Mouse (Mus musculus) heart, embryonic 16.5 days (tissue): ENCODE measurements around the gene Lrfn4. TPM values are rescaled to one million over a fixed set of nuclear protein-coding genes. Genes with fewer than 3 reads are reported as not detected.

Experiments
- ATAC-seq: fragments of 200-750 bp; cut with Nextera tagmentation; replicated peaks from 2 replicates; pipeline ENCODE4 v1.8.0; 2017; ENCODE audit warnings: moderate number of reproducible peaks; ENCODE audit not compliant: insufficient read depth, low FRiP score; ENCODE audit errors: extremely low read depth
- H3K27ac ChIP-seq: fragments of 300-500 bp; sonication (generic); 2 replicates; pipeline ENCODE4 v1.5.1; 2014; ENCODE audit warnings: mild to moderate bottlenecking, low read length, control low read depth, moderate library complexity
- H3K27me3 ChIP-seq: fragments of 300-500 bp; sonication (generic); 2 replicates; pipeline ENCODE4 v1.6.1; 2014; ENCODE audit warnings: low read length, mixed read lengths; ENCODE audit not compliant: control insufficient read depth, insufficient read depth
- H3K36me3 ChIP-seq: fragments of 300-500 bp; sonication (generic); 2 replicates; pipeline ENCODE4 v1.6.1; 2014; ENCODE audit not compliant: control insufficient read depth, insufficient read depth
- H3K4me1 ChIP-seq: fragments of 300-500 bp; sonication (generic); 2 replicates; pipeline ENCODE4 v1.6.1; 2014; ENCODE audit warnings: low read length, mixed read lengths; ENCODE audit not compliant: control insufficient read depth, insufficient read depth
- H3K4me2 ChIP-seq: fragments of 300-500 bp; sonication (generic); 2 replicates; pipeline ENCODE4 v1.6.1; 2014; ENCODE audit warnings: low read depth, mild to moderate bottlenecking, control low read depth, low read length
- H3K4me3 ChIP-seq: fragments of 300-500 bp; sonication (generic); 2 replicates; pipeline ENCODE4 v1.5.1; 2014; ENCODE audit warnings: mild to moderate bottlenecking, control low read depth, low read length
- H3K9ac ChIP-seq: fragments of 300-500 bp; sonication (generic); 2 replicates; pipeline ENCODE4 v1.6.1; 2014; ENCODE audit warnings: low read length, control low read depth
- H3K9me3 ChIP-seq: fragments of 300-500 bp; sonication (generic); replicated peaks from 2 replicates; pipeline ENCODE4 v1.6.1; 2016; ENCODE audit warnings: low read length; ENCODE audit not compliant: control insufficient read depth
- WGBS: fragments of 180-500 bp; shearing (Covaris S2); extraction: QIAGEN DNeasy Blood & Tissue Kit; methylation state at CpG from one replicate; pipeline ENCODE4 v1.1.7; 2014; 5-methylcytosine and 5-hydroxymethylcytosine counted together
- polyA plus RNA-seq: library from polyadenylated mRNA; unstranded; fragments of >200 nt; fragmentation: Nextera tagmentation; extraction: Ambion mirVana; gene quantifications from 2 replicates; pipeline ENCODE4 v1.2.1, GENCODE M21; 2015

The Lrfn4 gene
- polyA plus RNA-seq, 1 experiment from 2014 or later = 1.8 TPM

DNA sequence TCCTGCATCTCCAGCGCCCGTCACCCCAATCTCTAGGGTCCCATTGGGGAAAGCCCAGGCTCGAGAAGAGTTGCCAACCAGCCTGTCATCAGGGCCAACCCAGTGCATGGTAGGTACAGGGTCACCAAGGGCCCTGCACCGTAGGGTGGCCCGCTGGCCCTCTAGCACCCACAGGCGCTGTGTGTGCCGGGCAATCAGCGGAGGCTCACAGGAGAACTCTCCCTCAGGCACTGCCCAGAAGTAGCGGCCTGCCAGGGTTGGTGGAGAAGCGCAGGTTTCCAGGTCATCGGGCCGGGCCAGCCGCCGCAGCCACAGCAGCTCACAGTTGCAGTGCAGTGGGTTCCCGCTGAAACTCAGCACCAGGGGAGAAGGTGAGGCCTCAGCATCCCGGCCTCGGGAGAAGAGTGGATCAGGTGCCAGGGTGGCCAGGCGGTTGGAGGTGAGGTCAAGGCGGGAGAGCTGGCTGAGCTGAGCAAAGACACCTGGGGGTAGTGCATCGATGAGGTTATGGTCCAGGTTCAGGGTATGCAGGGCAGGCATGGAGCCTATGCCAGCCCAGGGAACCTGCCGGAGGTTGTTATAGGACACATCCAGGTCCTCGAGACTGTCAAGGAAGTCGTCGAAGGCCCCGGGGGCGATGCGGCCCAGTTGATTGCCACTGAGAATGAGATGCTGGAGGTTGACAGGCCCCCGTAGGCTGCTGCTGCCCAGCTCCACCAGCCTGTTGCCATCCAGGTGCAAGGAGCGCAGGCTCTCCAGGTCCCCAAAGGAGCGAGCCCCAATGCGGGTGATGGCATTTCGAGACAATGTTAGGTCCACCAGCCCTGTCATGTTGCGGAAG lies 1.8 kb downstream of the Lrfn4 start:
- no peak overlapping the region; the same call in 1 of the 2 replicates for H3K4me2 ChIP-seq
- peaks cover 10% of the 10 kb centered on the region for H3K36me3 ChIP-seq
- H3K27ac ChIP-seq = no peak overlapping the region
- H3K27me3 ChIP-seq = 0 out of 2 replicates have a peak, but pooled peaks cover 2% of the 10 kb centered on the region
- no peak overlapping the region for H3K9ac ChIP-seq
- 91% methylated on average over 33 of the region's 33 CpGs for WGBS
- H3K9me3 ChIP-seq = no peaks in the 10 kb centered on the region
- peaks cover 6% of the 10 kb centered on the region for H3K4me1 ChIP-seq
- no peak for ATAC-seq
- H3K4me3 ChIP-seq = no peak overlapping the region

GRCm38 (mm10) chr19:4612181-4612961 lies 3.1 kb downstream of the Lrfn4 start:
- H3K27me3 ChIP-seq = no peaks in the 10 kb centered on the region
- 89% methylated on average over 19 of the region's 19 CpGs for WGBS
- peaks cover 6% of the 10 kb centered on the region for H3K4me1 ChIP-seq
- ATAC-seq = no peak
- H3K4me3 ChIP-seq = no peak overlapping the region
- no peak overlapping the region for H3K9ac ChIP-seq
- H3K27ac ChIP-seq = no peak overlapping the region
- H3K36me3 ChIP-seq = peaks cover 10% of the 10 kb centered on the region
- no peaks in the 10 kb centered on the region for H3K9me3 ChIP-seq
- no peak overlapping the region for H3K4me2 ChIP-seq

DNA sequence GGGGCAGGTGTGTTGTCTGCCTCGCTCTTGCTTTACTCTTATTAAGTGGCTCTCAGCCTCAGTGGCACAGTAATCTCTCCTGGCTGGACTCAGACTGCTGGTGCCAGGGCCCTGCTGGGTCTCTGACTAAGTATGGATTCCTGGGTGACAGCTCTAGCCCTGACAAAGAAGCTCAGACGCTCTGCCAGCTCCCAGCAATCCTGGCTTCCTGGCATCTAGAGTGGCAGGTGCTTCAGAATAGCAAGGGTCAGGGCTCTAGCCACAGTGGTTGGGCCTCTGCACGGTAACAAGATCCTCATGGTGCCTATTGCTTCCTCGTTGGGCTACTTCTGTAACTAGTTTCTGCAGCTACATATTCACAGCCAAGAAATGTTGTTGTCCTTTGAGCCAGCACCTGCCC lies 5.4 kb downstream of the Lrfn4 start:
- Histone ChIP-seq H3K36me3 (peaks cover 10% of the 10 kb centered on the region), H3K4me1 (peaks cover 6% of the 10 kb centered on the region), H3K9ac (no peak overlapping the region), H3K4me2 (no peak overlapping the region), H3K27ac (no peak overlapping the region), H3K9me3 (no peaks in the 10 kb centered on the region), H3K4me3 (no peak overlapping the region), H3K27me3 (no peaks in the 10 kb centered on the region)
- no peak for ATAC-seq
- WGBS = 43% methylated on average over 4 of the region's 4 CpGs

- 77% methylated on average over 4 of the region's 4 CpGs for WGBS
Measured at GRCm38 (mm10) chr19:4608511-4608910, 7.0 kb downstream of the Lrfn4 start.

GRCm38 (mm10) chr19:4607406-4607805 lies 8.1 kb downstream of the Lrfn4 start:
- 88% methylated on average over 12 of the region's 12 CpGs for WGBS
- Histone ChIP-seq H3K9me3 (no peaks in the 10 kb centered on the region), H3K4me1 (peaks cover 8% of the 10 kb centered on the region), H3K4me2 (no peak overlapping the region), H3K27ac (no peak overlapping the region), H3K9ac (no peak overlapping the region), H3K36me3 (peaks cover 8% of the 10 kb centered on the region), H3K27me3 (no peaks in the 10 kb centered on the region), H3K4me3 (no peak overlapping the region)
- no peak for ATAC-seq

More at GRCm38 (mm10) chr19:4608511-4608910, 7.0 kb downstream of the Lrfn4 start:
- Histone ChIP-seq H3K36me3 (peaks cover 10% of the 10 kb centered on the region), H3K4me3 (no peak overlapping the region), H3K4me2 (no peak overlapping the region), H3K27ac (no peak overlapping the region), H3K4me1 (peaks cover 8% of the 10 kb centered on the region), H3K9me3 (no peaks in the 10 kb centered on the region), H3K27me3 (no peaks in the 10 kb centered on the region), H3K9ac (no peak overlapping the region)
- ATAC-seq = no peak

GRCm38 (mm10) chr19:4605654-4606053 lies 9.8 kb downstream of the Lrfn4 start:
- Histone ChIP-seq H3K4me2 (no peak overlapping the region), H3K9ac (no peak overlapping the region), H3K4me1 (peaks cover 8% of the 10 kb centered on the region), H3K36me3 (no peaks in the 10 kb centered on the region), H3K27me3 (no peaks in the 10 kb centered on the region), H3K4me3 (no peak overlapping the region), H3K27ac (no peak overlapping the region), H3K9me3 (no peaks in the 10 kb centered on the region)
- 86% methylated on average over 4 of the region's 4 CpGs for WGBS
- ATAC-seq = no peak

- 36% methylated on average over 24 of the region's 24 CpGs for WGBS
- no peaks in the 10 kb centered on the region for H3K36me3 ChIP-seq
Measured at GRCm38 (mm10) chr19:4603801-4604723, 11.4 kb downstream of the Lrfn4 start.

DNA sequence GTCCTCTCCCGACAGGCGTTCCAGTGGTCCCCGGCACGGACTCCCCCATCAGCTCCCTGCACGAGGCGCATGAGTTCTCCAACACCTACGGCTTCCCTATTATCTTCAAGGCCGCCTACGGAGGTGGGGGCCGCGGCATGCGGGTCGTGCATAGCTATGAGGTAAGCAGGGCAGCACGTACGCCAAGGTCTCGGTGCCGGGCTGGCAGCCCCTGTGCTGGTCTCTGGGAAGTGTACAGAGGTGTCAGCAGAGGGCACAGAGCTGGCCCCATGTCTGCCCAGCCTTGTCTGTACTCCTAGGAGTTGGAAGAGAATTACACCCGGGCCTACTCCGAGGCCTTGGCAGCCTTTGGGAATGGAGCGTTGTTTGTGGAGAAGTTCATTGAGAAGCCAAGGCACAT lies 13.0 kb downstream of the Lrfn4 start:
- H3K27me3 ChIP-seq = no peaks in the 10 kb centered on the region
- H3K9ac ChIP-seq = no peak overlapping the region
- 84% methylated on average over 20 of the region's 20 CpGs for WGBS
- H3K36me3 ChIP-seq = no peaks in the 10 kb centered on the region
- H3K4me2 ChIP-seq = no peak overlapping the region
- H3K4me1 ChIP-seq = peaks cover 6% of the 10 kb centered on the region; the same call in 1 of the 2 replicates
- H3K9me3 ChIP-seq = no peaks in the 10 kb centered on the region
- H3K4me3 ChIP-seq = no peak overlapping the region
- no peak overlapping the region for H3K27ac ChIP-seq
- ATAC-seq = no peak

More at GRCm38 (mm10) chr19:4603801-4604723, 11.4 kb downstream of the Lrfn4 start:
- H3K4me3 ChIP-seq = no peak overlapping the region
- peaks cover 6% of the 10 kb centered on the region; the same call in 1 of the 2 replicates for H3K4me1 ChIP-seq
- no peak overlapping the region for H3K27ac ChIP-seq
- H3K9me3 ChIP-seq = no peaks in the 10 kb centered on the region
- no peak overlapping the region; the same call in 1 of the 2 replicates for H3K9ac ChIP-seq
- H3K27me3 ChIP-seq = no peaks in the 10 kb centered on the region
- H3K4me2 ChIP-seq = peak overlapping the region; percentile 52
- peak; percentile 77 for ATAC-seq
